Mouse (Mus musculus) lung, postnatal 0 days (tissue): ENCODE data around the gene 1700102P08Rik.

ENCODE experiments used
- CTCF ChIP-seq: IDR thresholded peaks from 2 replicates; pipeline ENCODE4 v1.5.1; 2016; ENCODE audit warnings: antibody characterized with exemption, mild to moderate bottlenecking
- EP300 ChIP-seq: IDR thresholded peaks from 2 replicates; pipeline ENCODE4 v1.6.1; 2016; ENCODE audit warnings: antibody characterized with exemption, mild to moderate bottlenecking, control low read depth

DNA sequence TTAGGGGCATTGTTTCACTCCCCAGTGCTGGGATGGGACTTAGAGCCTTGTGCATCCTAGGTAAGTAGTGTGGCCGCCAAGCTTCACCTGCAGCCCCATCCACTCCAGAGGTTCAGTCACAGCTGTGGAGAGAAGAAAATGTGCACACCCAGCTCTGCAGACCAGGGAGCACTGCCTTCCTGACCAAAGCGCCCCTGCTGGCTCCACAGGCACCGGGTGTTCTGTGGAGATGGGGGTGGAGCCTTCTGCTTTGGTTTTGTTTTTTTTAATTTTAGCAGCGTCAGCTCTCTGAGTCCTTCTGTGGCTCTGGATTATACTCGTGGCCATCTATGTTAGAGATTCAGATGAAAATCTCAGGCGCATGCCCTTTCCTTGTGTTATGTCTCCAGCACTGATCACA is 3.4 kb upstream of the 1700102P08Rik start:
- TF ChIP-seq CTCF (no peak), EP300 (no peak)
